Mouse (Mus musculus) forebrain, postnatal 0 days (tissue): ENCODE results near the gene Rfxank. TPM values are rescaled to one million over a fixed set of nuclear protein-coding genes. Genes with fewer than 3 reads are reported as not detected.

Experiments
- ATAC-seq: fragments of 200-750 bp; cut with Nextera tagmentation; 2 replicates; pipeline ENCODE4 v1.8.0; 2017; ENCODE audit warnings: mild to moderate bottlenecking, moderate library complexity
- DNase-seq: peaks from one replicate; pipeline ENCODE4 v3.0.0-alpha.2; 2015
- H3K27ac ChIP-seq: fragments of 300-500 bp; sonication (generic); 2 replicates; pipeline ENCODE4 v1.5.1; 2014; ENCODE audit warnings: low read depth, mild to moderate bottlenecking, antibody characterized with exemption, low read length, moderate library complexity, mixed read lengths
- H3K27me3 ChIP-seq: fragments of 300-500 bp; sonication (generic); 2 replicates; pipeline ENCODE4 v1.6.1; 2014; ENCODE audit warnings: mild to moderate bottlenecking, low read length, mixed read lengths; ENCODE audit not compliant: insufficient read depth
- H3K36me3 ChIP-seq: fragments of 300-500 bp; sonication (generic); 2 replicates; pipeline ENCODE4 v1.6.1; 2014; ENCODE audit warnings: mild to moderate bottlenecking, moderate library complexity; ENCODE audit not compliant: insufficient read depth
- H3K4me1 ChIP-seq: fragments of 300-500 bp; sonication (generic); 2 replicates; pipeline ENCODE4 v1.6.1; 2014; ENCODE audit warnings: antibody characterized with exemption; ENCODE audit not compliant: insufficient read depth
- H3K4me2 ChIP-seq: fragments of 300-500 bp; sonication (generic); 2 replicates; pipeline ENCODE4 v1.6.1; 2014; ENCODE audit warnings: low read depth, mild to moderate bottlenecking, moderate library complexity
- H3K4me3 ChIP-seq: fragments of 300-500 bp; sonication (generic); 2 replicates; pipeline ENCODE4 v1.5.1; 2014; ENCODE audit warnings: low read depth, low read length, mixed read lengths
- H3K9ac ChIP-seq: fragments of 300-500 bp; sonication (generic); 2 replicates; pipeline ENCODE4 v1.6.1; 2014; ENCODE audit warnings: mild to moderate bottlenecking
- H3K9me3 ChIP-seq: fragments of 300-500 bp; sonication (generic); 2 replicates; pipeline ENCODE4 v1.6.1; 2016; ENCODE audit warnings: low read length
- CTCF ChIP-seq: sonication (generic); IDR thresholded peaks from 2 replicates; pipeline ENCODE4 v1.5.1; 2016; ENCODE audit warnings: antibody characterized with exemption, control low read depth, low read depth
- WGBS: fragments of 180-500 bp; shearing (Covaris S2); extraction: QIAGEN DNeasy Blood & Tissue Kit; methylation state at CpG from one replicate; pipeline ENCODE4 v1.1.7; 2014; 5-methylcytosine and 5-hydroxymethylcytosine counted together
- polyA plus RNA-seq: library from polyadenylated mRNA; unstranded; fragments of >200 nt; fragmentation: Nextera tagmentation; extraction: Ambion mirVana; gene quantifications from 2 replicates; pipeline ENCODE4 v1.2.1, GENCODE M21; 2015
- total RNA-seq: library from RNA; depleted of rRNA; stranded (reverse); fragments of >200 nt; gene quantifications from 2 replicates; pipeline ENCODE4 v1.2.3, GENCODE M21; 2014

Rfxank gene
- total and polyA plus RNA-seq, 2 experiments from 2014 or later = 7.9 to 10.2 TPM

DNA sequence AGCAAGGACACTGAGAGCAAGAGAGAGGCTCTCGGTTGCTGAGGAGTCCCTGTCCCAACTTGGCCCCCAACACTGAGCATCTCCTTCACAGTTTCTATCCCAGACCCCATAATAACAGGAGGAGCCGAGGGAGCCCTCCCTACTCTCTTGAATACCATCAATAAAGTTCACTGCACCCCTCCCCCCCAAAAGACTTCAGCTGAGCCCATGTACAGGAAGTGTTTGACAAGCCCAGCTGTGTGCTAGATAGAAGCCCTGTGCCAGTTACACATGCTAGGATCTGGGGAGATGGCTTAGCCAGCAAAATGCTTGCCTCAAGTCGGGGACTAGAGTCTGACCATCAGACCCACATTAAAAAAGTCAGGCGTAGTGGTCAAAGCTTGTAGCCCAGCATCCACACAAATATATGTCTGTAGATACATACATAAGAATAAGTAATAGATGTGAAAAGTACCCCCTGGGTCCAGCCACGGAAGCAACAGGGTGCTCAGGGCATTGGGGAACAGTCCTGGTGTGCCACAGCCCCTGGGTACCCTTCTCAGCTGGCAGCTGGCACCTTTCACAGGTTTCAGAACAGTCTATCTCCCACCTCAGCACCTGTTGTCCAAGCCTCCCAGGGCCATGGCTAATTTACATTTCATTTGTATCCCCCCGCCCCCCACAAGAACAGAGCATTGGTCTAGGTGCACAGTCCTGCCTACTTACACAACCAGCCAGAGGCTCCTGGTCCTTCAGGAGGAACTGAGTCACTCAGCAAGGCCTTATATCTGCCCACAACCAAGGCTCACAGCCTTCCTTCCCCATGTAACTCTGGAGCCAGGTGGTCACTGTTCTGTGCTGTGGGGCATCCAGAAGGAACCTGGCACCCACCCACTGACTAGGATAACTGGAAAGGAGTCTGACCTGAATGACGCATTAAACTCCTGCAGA lies 9.0 kb upstream of the Rfxank start:
- no peak for DNase-seq
- 89% methylated on average over 7 of the region's 7 CpGs for WGBS
- no peaks in the 10 kb centered on the region for H3K4me1 ChIP-seq
- no peak for TF ChIP-seq CTCF
- no peak overlapping the region for H3K4me3 ChIP-seq
- no peak overlapping the region for H3K27ac ChIP-seq
- no peaks in the 10 kb centered on the region for H3K27me3 ChIP-seq
- no peaks in the 10 kb centered on the region for H3K9me3 ChIP-seq
- peaks cover 19% of the 10 kb centered on the region for H3K36me3 ChIP-seq
- ATAC-seq = no peak
- no peak overlapping the region for H3K9ac ChIP-seq
- H3K4me2 ChIP-seq = no peak overlapping the region

GRCm38 (mm10) chr8:70139981-70140380 lies 1.0 kb upstream of the Rfxank start:
- TF ChIP-seq CTCF = no peak
- WGBS = 9% methylated on average over 9 of the region's 9 CpGs
- Histone ChIP-seq H3K9me3 (no peaks in the 10 kb centered on the region), H3K36me3 (peaks cover 14% of the 10 kb centered on the region; the same call in 1 of the 2 replicates), H3K4me1 (peaks cover 16% of the 10 kb centered on the region), H3K4me3 (peak overlapping the region; percentile 75), H3K9ac (peak overlapping the region; percentile 83), H3K27ac (peak overlapping the region; percentile 89), H3K4me2 (peak overlapping the region; percentile 53), H3K27me3 (no peaks in the 10 kb centered on the region)
- ATAC-seq (no peak), DNase-seq (peak; percentile 29)

DNA sequence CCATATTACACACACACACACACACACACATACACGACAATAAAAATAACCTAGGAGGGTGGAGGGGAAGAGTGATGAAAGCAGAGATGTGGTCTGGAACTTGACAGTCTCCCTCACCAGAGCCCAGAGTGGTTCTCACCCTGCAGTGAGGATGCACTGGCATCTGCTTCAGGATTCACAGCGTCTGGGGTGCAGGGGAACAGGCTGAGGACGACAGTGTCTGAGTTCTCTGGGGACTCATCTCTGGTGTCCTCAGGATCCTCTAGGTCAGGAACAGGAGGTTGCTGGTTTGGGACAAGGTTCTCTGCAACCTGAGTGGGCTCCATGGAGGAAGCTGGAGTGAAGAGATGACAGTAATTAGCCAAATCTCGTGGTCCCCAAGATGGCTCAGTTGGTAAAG lies 1.1 kb downstream of the Rfxank start:
- no peak for ATAC-seq
- no peak overlapping the region for H3K4me3 ChIP-seq

GRCm38 (mm10) chr8:70136591-70136990 lies 2.4 kb downstream of the Rfxank start:
- peaks cover 35% of the 10 kb centered on the region; the same call in 1 of the 2 replicates for H3K36me3 ChIP-seq
- no peak for TF ChIP-seq CTCF
- no peak for ATAC-seq
- no peak overlapping the region for H3K4me2 ChIP-seq
- H3K27me3 ChIP-seq = no peaks in the 10 kb centered on the region
- 94% methylated on average over 4 of the region's 4 CpGs for WGBS
- no peak overlapping the region for H3K27ac ChIP-seq
- no peak for DNase-seq
- no peak overlapping the region for H3K9ac ChIP-seq
- peaks cover 16% of the 10 kb centered on the region for H3K4me1 ChIP-seq
- no peak overlapping the region for H3K4me3 ChIP-seq
- no peaks in the 10 kb centered on the region for H3K9me3 ChIP-seq

More for the DNA sequence above, 1.1 kb downstream of the Rfxank start:
- Histone ChIP-seq H3K4me1 (peaks cover 16% of the 10 kb centered on the region), H3K9me3 (no peaks in the 10 kb centered on the region), H3K36me3 (peaks cover 32% of the 10 kb centered on the region; the same call in 1 of the 2 replicates), H3K9ac (no peak overlapping the region; the same call in 1 of the 2 replicates), H3K27me3 (no peaks in the 10 kb centered on the region), H3K4me2 (peak overlapping the region; percentile 67; the same call in 1 of the 2 replicates), H3K27ac (no peak overlapping the region)
- 84% methylated on average over 4 of the region's 4 CpGs for WGBS
- TF ChIP-seq CTCF = no peak
- DNase-seq = no peak

GRCm38 (mm10) chr8:70134931-70135330 lies 4.0 kb downstream of the Rfxank start:
- no peak for TF ChIP-seq CTCF
- no peak overlapping the region for H3K9ac ChIP-seq
- H3K4me2 ChIP-seq = no peak overlapping the region
- no peak for DNase-seq
- no peaks in the 10 kb centered on the region for H3K9me3 ChIP-seq
- ATAC-seq = no peak
- H3K27me3 ChIP-seq = no peaks in the 10 kb centered on the region
- H3K36me3 ChIP-seq = peaks cover 35% of the 10 kb centered on the region; the same call in 1 of the 2 replicates
- peaks cover 11% of the 10 kb centered on the region for H3K4me1 ChIP-seq
- WGBS = 93% methylated on average over 9 of the region's 9 CpGs
- no peak overlapping the region for H3K4me3 ChIP-seq
- no peak overlapping the region for H3K27ac ChIP-seq

GRCm38 (mm10) chr8:70134086-70134485 lies 4.9 kb downstream of the Rfxank start:
- no peak for ATAC-seq

More at GRCm38 (mm10) chr8:70134086-70134485, 4.9 kb downstream of the Rfxank start:
- TF ChIP-seq CTCF = no peak
- Histone ChIP-seq H3K4me2 (no peak overlapping the region), H3K9ac (no peak overlapping the region), H3K4me1 (peaks cover 11% of the 10 kb centered on the region), H3K9me3 (no peaks in the 10 kb centered on the region), H3K4me3 (no peak overlapping the region), H3K36me3 (peaks cover 35% of the 10 kb centered on the region; the same call in 1 of the 2 replicates), H3K27ac (no peak overlapping the region), H3K27me3 (no peaks in the 10 kb centered on the region)
- DNase-seq = no peak
- WGBS = 90% methylated on average over 5 of the region's 5 CpGs
